Mouse (Mus musculus) midbrain, embryonic 11.5 days (tissue): ENCODE data around the gene Zfp945. TPM values are rescaled to one million over a fixed set of nuclear protein-coding genes. Genes with fewer than 3 reads are reported as not detected.
"Not testable (repeated sequence)": the region's sequence is repeated elsewhere in the genome, so short reads cannot be mapped to it uniquely, and the experiment has no call there.

Experiments
- ATAC-seq: fragments of 200-750 bp; cut with Nextera tagmentation; 2 replicates; pipeline ENCODE4 v1.8.0; 2017; ENCODE audit warnings: moderate TSS enrichment, moderate library complexity; ENCODE audit not compliant: low FRiP score
- DNase-seq: peaks from one replicate; pipeline ENCODE4 v3.0.0; 2015; ENCODE audit warnings: low spot score; ENCODE audit errors: missing footprints
- H3K27ac ChIP-seq: fragments of 300-500 bp; sonication (generic); 2 replicates; pipeline ENCODE4 v1.5.1; 2014; ENCODE audit warnings: low read depth, low read length
- H3K27me3 ChIP-seq: fragments of 300-500 bp; sonication (generic); 2 replicates; pipeline ENCODE4 v1.6.1; 2014; ENCODE audit warnings: mild to moderate bottlenecking, low read length, moderate library complexity, mixed read lengths; ENCODE audit not compliant: control insufficient read depth, insufficient read depth
- H3K36me3 ChIP-seq: fragments of 300-500 bp; sonication (generic); 2 replicates; pipeline ENCODE4 v1.6.1; 2014; ENCODE audit warnings: mild to moderate bottlenecking, low read length, moderate library complexity, mixed read lengths; ENCODE audit not compliant: control insufficient read depth, insufficient read depth
- H3K4me1 ChIP-seq: fragments of 300-500 bp; sonication (generic); 2 replicates; pipeline ENCODE4 v1.6.1; 2014; ENCODE audit warnings: low read length; ENCODE audit not compliant: control insufficient read depth, insufficient read depth
- H3K4me2 ChIP-seq: fragments of 300-500 bp; sonication (generic); 2 replicates; pipeline ENCODE4 v1.6.1; 2014; ENCODE audit warnings: mild to moderate bottlenecking, moderate library complexity
- H3K4me3 ChIP-seq: fragments of 300-500 bp; sonication (generic); 2 replicates; pipeline ENCODE4 v1.5.1; 2014; ENCODE audit warnings: low read depth, low read length
- H3K9ac ChIP-seq: fragments of 300-500 bp; sonication (generic); 2 replicates; pipeline ENCODE4 v1.6.1; 2014; ENCODE audit warnings: low read length
- H3K9me3 ChIP-seq: fragments of 300-500 bp; sonication (generic); 2 replicates; pipeline ENCODE4 v1.6.1; 2016; ENCODE audit warnings: low read length; ENCODE audit not compliant: control insufficient read depth
- WGBS: fragments of 180-500 bp; shearing (Covaris S2); extraction: QIAGEN DNeasy Blood & Tissue Kit; methylation state at CpG from one replicate; pipeline ENCODE4 v1.1.7; 2014; 5-methylcytosine and 5-hydroxymethylcytosine counted together
- polyA plus RNA-seq: library from polyadenylated mRNA; unstranded; fragments of >200 nt; fragmentation: Nextera tagmentation; extraction: Ambion mirVana; gene quantifications from 2 replicates; pipeline ENCODE4 v1.2.1, GENCODE M21; 2014

Zfp945 gene
- polyA plus RNA-seq: 24.9 and 25.9 TPM in 2 replicates

- peak within 1 kb of the TSS; percentile 71 for H3K9ac ChIP-seq
- peak within 1 kb of the TSS; percentile 52 for H3K4me2 ChIP-seq
- H3K27ac ChIP-seq: no peak within 1 kb of the TSS
- DNase-seq (peak; percentile 97), ATAC-seq (peak; percentile 96)
- H3K9me3 ChIP-seq: no peaks in the 10 kb centered on the region
- peaks cover 9% of the 10 kb centered on the region; the same call in 1 of the 2 replicates for H3K36me3 ChIP-seq
- H3K27me3 ChIP-seq: no peaks in the 10 kb centered on the region
- under 1% methylated on average over 20 of the region's 20 CpGs for WGBS
- H3K4me1 ChIP-seq: peaks cover 4% of the 10 kb centered on the region; the same call in 1 of the 2 replicates
- H3K4me3 ChIP-seq: peak within 1 kb of the TSS; percentile 58
These were observed at the start of gene Zfp945 for GRCm38 (mm10) chr17:22866845-22867481. Gene Zfp945, minus strand, starts transcription at chr17:22867134.

DNA sequence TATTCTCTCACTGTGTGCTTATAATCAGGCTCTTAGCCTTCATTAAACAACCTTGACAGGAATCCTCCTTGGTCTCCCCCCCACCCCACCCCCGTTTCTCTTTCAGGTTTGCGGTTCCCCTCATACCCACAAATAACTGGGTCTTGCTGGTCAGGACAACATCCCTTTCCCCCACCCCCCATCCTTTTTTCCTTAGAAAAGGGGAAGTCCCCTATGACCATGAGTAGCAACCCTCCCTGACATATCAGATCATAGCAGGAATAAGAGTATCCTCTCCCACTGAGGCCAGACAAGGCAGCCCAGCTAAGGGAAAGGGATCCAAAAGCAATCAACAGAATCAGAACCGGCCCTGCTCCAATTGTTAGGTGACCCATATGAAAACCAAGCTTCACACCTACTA, 21.4 kb upstream of the Zfp945 start:
- no peak for ATAC-seq

GRCm38 (mm10) chr17:22884059-22884698, 17.2 kb upstream of the Zfp945 start:
- 65% methylated on average over 10 of the region's 10 CpGs for WGBS
- H3K27me3 ChIP-seq: no peaks in the 10 kb centered on the region
- no peaks in the 10 kb centered on the region for H3K4me1 ChIP-seq
- DNase-seq (no peak), ATAC-seq (no peak)
- H3K9me3 ChIP-seq: peaks cover 3% of the 10 kb centered on the region; the same call in 1 of the 2 replicates
- H3K9ac ChIP-seq: no peak overlapping the region
- no peak overlapping the region for H3K4me2 ChIP-seq
- H3K27ac ChIP-seq: no peak overlapping the region
- no peaks in the 10 kb centered on the region for H3K36me3 ChIP-seq
- no peak overlapping the region for H3K4me3 ChIP-seq

More for the DNA sequence above, 21.4 kb upstream of the Zfp945 start:
- WGBS: 85% methylated on average over 3 of the region's 3 CpGs
- no peaks in the 10 kb centered on the region for H3K36me3 ChIP-seq
- H3K27ac ChIP-seq: no peak overlapping the region
- H3K4me3 ChIP-seq: no peak overlapping the region
- H3K9ac ChIP-seq: no peak overlapping the region
- DNase-seq: no peak
- H3K27me3 ChIP-seq: no peaks in the 10 kb centered on the region
- H3K4me2 ChIP-seq: no peak overlapping the region
- peaks cover 7% of the 10 kb centered on the region; the same call in 1 of the 2 replicates for H3K9me3 ChIP-seq
- H3K4me1 ChIP-seq: no peaks in the 10 kb centered on the region

DNA sequence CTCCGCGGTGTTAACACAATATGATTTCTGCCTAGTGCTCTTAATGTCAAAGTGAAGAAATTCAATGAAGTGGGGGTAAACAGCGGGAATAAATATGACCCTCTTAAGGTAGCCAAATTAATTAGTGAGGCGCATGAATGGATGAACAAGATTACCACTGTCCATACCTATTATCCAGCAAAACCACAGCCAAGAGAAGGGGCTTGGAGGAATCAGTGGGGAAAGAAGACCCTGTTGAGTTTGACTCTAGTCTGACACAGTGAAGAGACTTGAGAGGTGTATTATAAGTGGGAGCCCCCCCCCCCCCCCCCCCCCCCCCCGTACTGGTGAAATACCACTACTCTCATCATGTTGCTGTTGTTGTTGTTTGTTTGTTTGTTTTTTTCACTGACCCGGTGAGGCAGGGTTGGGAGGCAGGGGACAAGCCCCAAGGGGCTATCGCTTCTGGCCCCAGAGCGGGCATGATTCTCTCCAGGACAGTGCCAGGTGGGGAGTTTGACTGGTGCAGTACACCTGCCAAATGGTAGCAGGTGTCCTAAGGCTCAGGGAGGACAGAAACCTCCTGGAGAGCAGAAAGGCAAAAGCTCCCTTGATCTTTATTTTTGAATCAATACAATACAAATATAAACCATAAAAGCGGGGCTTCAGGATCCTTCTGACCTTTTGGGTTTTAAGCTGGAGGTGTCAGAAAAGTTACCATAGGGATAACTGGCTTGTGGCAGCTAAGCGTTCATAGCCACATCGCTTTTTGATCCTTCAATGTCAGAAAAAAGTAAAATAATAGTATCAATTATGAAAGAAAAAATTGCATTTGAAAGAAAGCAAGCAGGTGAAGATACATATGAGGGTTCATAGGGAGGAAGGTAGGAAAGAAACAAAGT, 10.7 kb upstream of the Zfp945 start:
- no peak for ATAC-seq
- Histone ChIP-seq H3K9ac (no peak overlapping the region), H3K4me2 (no peak overlapping the region), H3K9me3 (peaks cover 7% of the 10 kb centered on the region; the same call in 1 of the 2 replicates), H3K27ac (no peak overlapping the region), H3K36me3 (no peaks in the 10 kb centered on the region), H3K4me1 (no peaks in the 10 kb centered on the region), H3K27me3 (no peaks in the 10 kb centered on the region), H3K4me3 (no peak overlapping the region)
- no peak for DNase-seq
- 93% methylated on average over 10 of the region's 11 CpGs for WGBS

DNA sequence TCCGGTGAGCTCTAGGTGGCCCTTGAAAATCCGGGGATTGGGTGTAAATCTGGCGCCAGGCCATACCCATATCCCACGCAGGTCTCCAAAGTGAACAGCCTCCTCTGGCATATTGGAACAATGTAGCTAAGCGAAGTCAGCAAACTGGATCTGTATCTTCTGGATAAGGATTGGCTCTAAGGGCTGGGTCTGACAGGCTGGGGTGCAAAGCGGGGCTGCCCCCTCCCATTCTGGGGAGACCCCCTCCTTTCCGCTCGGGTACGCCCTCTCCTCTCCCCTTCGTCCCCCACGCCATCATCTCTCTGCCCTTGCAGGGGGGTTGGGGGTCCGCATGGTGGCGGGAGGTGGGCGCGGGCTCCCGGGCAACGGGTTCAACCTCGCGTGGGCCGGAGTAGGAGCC, 9.4 kb upstream of the Zfp945 start:
- DNase-seq: no peak
- Histone ChIP-seq H3K27ac (no peak overlapping the region), H3K4me2 (no peak overlapping the region), H3K9ac (no peak overlapping the region), H3K4me1 (no peaks in the 10 kb centered on the region), H3K36me3 (no peaks in the 10 kb centered on the region), H3K9me3 (peaks cover 4% of the 10 kb centered on the region; the same call in 1 of the 2 replicates), H3K27me3 (no peaks in the 10 kb centered on the region), H3K4me3 (no peak overlapping the region)
- 0 out of 2 replicates have a peak, but pooled peaks have one; percentile 11 for ATAC-seq
- WGBS: 94% methylated on average over 17 of the region's 20 CpGs

- not testable (repeated sequence) for ATAC-seq, H3K36me3 ChIP-seq, DNase-seq, H3K9me3 ChIP-seq, H3K4me1 ChIP-seq, H3K27ac ChIP-seq, H3K4me3 ChIP-seq, H3K9ac ChIP-seq, H3K4me2 ChIP-seq, H3K27me3 ChIP-seq
- 94% methylated on average over 4 of the region's 4 CpGs for WGBS
These were observed 8.6 kb upstream of the Zfp945 start for GRCm38 (mm10) chr17:22875549-22875948.

DNA sequence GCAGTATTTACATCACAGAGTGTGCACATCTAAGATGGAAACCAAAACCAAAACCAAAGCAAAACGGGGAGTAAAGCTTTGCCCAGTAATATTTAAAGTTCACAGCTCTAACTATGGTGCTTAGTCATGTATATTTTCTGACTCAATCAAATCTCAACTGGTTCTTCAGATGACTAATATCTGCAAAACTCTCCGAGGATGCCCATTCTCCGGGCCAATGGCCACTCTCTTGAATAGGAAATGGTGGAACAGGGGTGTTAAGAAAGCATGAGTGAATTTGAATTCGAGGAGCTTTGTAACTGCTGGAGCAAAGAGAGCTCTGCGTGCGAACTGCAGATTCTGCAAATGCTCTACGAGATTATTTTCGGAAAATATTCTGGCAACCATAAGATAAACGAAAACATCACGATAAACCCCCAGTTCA, 501 bp downstream of the Zfp945 start:
- H3K27me3 ChIP-seq: no peaks in the 10 kb centered on the region
- H3K9me3 ChIP-seq: no peaks in the 10 kb centered on the region
- peak overlapping the region; percentile 58 for H3K4me3 ChIP-seq
- WGBS: 2% methylated on average over 10 of the region's 10 CpGs
- H3K4me2 ChIP-seq: peak overlapping the region; percentile 52
- DNase-seq (no peak), ATAC-seq (peak; percentile 63)
- H3K4me1 ChIP-seq: peaks cover 4% of the 10 kb centered on the region; the same call in 1 of the 2 replicates
- H3K9ac ChIP-seq: peak overlapping the region; percentile 71
- no peak overlapping the region for H3K27ac ChIP-seq
- peaks cover 9% of the 10 kb centered on the region; the same call in 1 of the 2 replicates for H3K36me3 ChIP-seq

DNA sequence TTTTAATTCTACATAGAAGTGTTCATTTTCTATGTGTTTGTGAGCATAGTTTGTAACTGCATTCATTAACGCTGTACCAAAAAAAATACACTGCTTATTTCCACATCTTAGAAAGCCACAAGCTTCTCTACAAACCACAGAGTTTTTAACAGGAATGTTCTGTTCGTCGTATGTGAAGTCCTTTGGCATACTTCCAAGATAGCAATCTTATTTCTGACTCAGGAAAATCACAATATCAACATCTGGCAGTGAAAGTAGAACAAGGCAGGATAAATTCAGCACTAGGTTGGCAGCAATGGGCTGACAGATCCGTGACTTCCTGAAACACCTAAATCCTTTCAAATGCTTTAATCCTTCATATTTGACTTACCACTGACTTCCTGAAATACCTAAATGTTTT, 45.8 kb downstream of the Zfp945 start:
- Histone ChIP-seq H3K4me2 (no peak overlapping the region), H3K4me3 (no peak overlapping the region), H3K4me1 (no peaks in the 10 kb centered on the region), H3K9me3 (no peaks in the 10 kb centered on the region), H3K27ac (no peak overlapping the region), H3K27me3 (no peaks in the 10 kb centered on the region), H3K9ac (no peak overlapping the region), H3K36me3 (no peaks in the 10 kb centered on the region)
- 81% methylated on average over 4 of the region's 4 CpGs for WGBS
- no peak for DNase-seq
- ATAC-seq: no peak
